Mouse (Mus musculus): ENCODE data around the gene Asmt. TPM values are rescaled to one million over a fixed set of nuclear protein-coding genes. Genes with fewer than 3 reads are reported as not detected.

Asmt gene
- total RNA-seq (2014; rRNA removed) (not detected in 2 replicates), polyA plus RNA-seq (2015; fragmentation: Nextera tagmentation; extraction: Ambion mirVana) (not detected in 2 replicates)

DNA sequence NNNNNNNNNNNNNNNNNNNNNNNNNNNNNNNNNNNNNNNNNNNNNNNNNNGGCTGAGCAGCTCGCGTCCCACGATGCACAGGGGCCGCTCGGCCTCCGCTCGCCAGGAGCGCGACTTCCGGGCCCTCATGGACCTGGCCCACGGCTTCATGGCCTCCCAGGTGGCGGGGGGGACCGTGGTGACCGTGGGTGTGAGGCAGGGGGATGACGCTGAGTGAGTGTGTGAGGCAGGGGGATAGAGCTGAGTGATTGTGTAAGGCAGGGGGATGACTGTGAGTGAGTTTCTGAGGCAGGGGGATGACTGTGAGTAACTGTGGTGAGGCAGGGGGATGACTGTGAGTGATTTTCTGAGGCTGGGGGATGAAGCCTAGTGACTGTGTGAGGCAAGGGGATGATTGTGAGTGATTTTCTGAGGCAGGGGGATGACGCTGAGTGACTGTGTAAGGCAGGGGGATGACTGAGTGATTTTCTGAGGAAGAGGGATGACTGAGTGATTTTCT is at the start of gene Asmt:
Gene Asmt (plus strand): TSS at position 51 of the 499 bp plus-strand sequence.
- no peak within 1 kb of the TSS for H3K9ac ChIP-seq (replicated peaks; ENCODE audit: low read length)
- no peaks in the 10 kb centered on the region for H3K4me1 ChIP-seq (ENCODE audit: insufficient read depth, low read length)
- H3K27me3 ChIP-seq (ENCODE audit: insufficient read depth, low read length): no peaks in the 10 kb centered on the region
- 95% methylated on average over 12 of the region's 16 CpGs for WGBS
- peak; percentile 3 for DNase-seq (ENCODE audit: low spot score)
- H3K4me3 ChIP-seq (ENCODE audit: low read length): no peak within 1 kb of the TSS
- H3K9me3 ChIP-seq (ENCODE audit: low read length): peaks cover 17% of the 10 kb centered on the region
- no peak within 1 kb of the TSS for H3K4me2 ChIP-seq (ENCODE audit: low read depth, low read length)
- no peak for TF ChIP-seq CTCF (IDR thresholded peaks at IDR 0.05; ENCODE audit: low read depth)
- H3K36me3 ChIP-seq (ENCODE audit: insufficient read depth, low read length): no peaks in the 10 kb centered on the region
- peak; percentile 57 for ATAC-seq
- no peak within 1 kb of the TSS for H3K27ac ChIP-seq

DNA sequence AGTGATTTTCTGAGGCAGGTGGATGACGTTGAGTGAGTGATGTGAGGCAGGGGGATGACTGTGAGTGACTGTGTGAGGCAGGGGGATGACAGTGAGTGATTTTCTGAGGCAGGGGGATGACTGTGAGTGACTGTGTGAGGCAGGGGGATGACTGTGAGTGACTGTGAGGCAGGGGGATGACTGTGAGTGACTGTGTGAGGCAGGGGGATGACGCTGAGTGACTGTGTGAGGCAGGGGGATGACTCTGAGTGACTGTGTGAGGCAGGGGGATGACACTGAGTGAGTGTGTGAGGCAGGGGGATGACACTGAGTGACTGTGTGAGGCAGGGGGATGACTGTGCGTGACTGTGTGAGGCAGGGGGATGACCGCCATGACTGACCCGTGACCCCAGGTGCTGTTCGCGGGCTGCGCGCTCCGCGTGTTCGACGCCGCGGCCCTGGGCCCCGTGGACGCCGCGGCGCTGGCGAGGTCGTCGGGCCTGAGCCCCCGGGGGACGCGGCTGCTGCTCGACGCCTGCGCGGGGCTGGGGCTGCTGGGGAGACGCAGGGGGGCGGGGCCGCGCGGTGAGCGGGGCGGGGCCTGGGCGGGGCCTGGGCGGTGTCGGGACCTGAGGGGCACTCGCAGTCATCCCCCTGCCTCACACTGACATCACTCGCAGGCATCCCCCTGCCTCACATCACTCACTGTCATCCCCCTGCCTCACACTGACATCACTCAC is 948 bp downstream of the Asmt start:
- ATAC-seq (peak; percentile 77), DNase-seq (ENCODE audit: low spot score) (peak; percentile 9)
- Histone ChIP-seq H3K9me3 (ENCODE audit: low read length) (peaks cover 17% of the 10 kb centered on the region), H3K27me3 (ENCODE audit: insufficient read depth, low read length) (no peaks in the 10 kb centered on the region), H3K36me3 (ENCODE audit: insufficient read depth, low read length) (no peaks in the 10 kb centered on the region), H3K27ac (no peak overlapping the region), H3K4me2 (ENCODE audit: low read depth, low read length) (no peak overlapping the region), H3K9ac (replicated peaks; ENCODE audit: low read length) (no peak overlapping the region), H3K4me1 (ENCODE audit: insufficient read depth, low read length) (no peaks in the 10 kb centered on the region), H3K4me3 (ENCODE audit: low read length) (no peak overlapping the region)
- 74% methylated on average over 39 of the region's 42 CpGs for WGBS
- no peak for TF ChIP-seq CTCF (IDR thresholded peaks at IDR 0.05; ENCODE audit: low read depth)

DNA sequence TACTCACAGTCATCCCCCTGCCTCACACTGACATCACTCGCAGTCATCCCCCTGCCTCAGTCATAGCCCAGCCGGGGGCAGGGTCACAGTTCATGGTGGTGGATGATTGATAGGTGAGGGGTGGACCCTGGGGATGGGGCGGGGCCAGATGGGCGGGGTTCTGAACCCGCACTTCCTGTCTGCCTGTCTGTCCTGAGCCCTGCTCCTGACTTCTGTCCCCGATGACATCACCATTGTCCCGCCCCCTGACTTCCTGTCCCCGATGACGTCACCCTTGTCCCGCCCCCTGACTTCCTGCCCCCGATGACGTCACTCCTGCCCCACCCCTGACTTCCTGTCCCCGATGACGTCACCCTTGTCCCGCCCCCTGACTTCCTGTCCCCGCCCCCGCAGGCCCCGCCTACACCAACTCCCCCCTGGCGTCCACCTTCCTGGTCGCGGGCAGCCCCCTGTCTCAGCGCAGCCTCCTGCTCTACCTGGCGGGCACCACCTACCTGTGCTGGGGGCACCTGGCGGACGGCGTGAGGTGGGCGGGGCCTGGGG is 1.9 kb downstream of the Asmt start:
- Histone ChIP-seq H3K36me3 (ENCODE audit: insufficient read depth, low read length) (no peaks in the 10 kb centered on the region), H3K9me3 (ENCODE audit: low read length) (peaks cover 17% of the 10 kb centered on the region), H3K27ac (no peak overlapping the region), H3K4me1 (ENCODE audit: insufficient read depth, low read length) (no peaks in the 10 kb centered on the region), H3K27me3 (ENCODE audit: insufficient read depth, low read length) (no peaks in the 10 kb centered on the region), H3K4me3 (ENCODE audit: low read length) (no peak overlapping the region), H3K9ac (replicated peaks; ENCODE audit: low read length) (no peak overlapping the region), H3K4me2 (ENCODE audit: low read depth, low read length) (no peak overlapping the region)
- WGBS: 89% methylated on average over 27 of the region's 27 CpGs
- ATAC-seq (peak; percentile 68), DNase-seq (ENCODE audit: low spot score) (peak; percentile 11)
- TF ChIP-seq CTCF (IDR thresholded peaks at IDR 0.05; ENCODE audit: low read depth): no peak

DNA sequence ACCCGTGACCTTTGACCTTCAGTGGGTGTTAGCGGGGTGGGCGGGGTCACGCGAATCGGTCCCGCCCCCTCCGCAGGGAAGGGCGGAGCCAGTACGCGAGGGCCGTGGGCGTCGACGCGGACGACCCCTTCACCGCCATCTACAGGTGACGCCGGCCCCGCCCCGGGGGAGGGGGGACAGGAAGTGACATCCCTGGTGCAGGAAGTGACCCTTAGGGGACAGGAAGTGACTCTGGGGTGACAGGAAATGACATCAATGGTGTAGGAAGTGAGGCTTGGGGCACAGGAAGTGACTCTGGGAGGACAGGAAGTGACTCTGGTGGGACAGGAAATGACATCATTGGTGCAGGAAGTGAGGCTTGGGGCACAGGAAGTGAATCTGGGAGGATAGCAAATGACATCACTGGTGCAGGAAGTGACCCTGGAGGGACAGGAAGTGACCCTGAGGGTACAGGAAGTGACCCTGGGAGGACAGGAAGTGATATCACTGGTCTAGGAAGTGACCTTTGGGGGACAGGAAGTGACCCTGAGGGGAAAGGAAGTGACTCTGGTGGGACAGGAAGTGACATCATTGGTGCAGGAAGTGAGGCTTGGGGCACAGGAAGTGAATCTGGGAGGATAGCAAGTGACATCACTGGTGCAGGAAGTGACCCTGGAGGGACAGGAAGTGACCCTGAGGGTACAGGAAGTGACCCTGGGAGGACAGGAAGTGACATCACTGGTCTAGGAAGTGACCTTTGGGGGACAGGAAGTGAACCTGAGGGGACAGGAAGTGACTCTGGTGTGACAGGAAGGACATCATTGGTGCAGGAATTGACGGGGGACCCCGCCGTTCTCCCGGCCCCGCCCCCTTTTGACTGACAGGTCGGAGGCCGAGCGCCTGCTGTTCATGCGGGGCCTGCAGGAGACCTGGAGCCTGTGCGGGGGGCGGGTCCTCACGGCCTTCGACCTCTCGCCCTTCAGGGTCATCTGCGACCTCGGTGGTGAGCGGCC is 2.7 kb downstream of the Asmt start:
- H3K9me3 ChIP-seq (ENCODE audit: low read length): peaks cover 17% of the 10 kb centered on the region
- ATAC-seq (peak; percentile 46), DNase-seq (ENCODE audit: low spot score) (peak; percentile 53)
- H3K4me2 ChIP-seq (ENCODE audit: low read depth, low read length): no peak overlapping the region
- H3K27me3 ChIP-seq (ENCODE audit: insufficient read depth, low read length): no peaks in the 10 kb centered on the region
- no peak overlapping the region for H3K27ac ChIP-seq
- H3K36me3 ChIP-seq (ENCODE audit: insufficient read depth, low read length): no peaks in the 10 kb centered on the region
- no peak for TF ChIP-seq CTCF (IDR thresholded peaks at IDR 0.05; ENCODE audit: low read depth)
- H3K4me1 ChIP-seq (ENCODE audit: insufficient read depth, low read length): no peaks in the 10 kb centered on the region
- 86% methylated on average over 39 of the region's 39 CpGs for WGBS
- no peak overlapping the region for H3K9ac ChIP-seq (replicated peaks; ENCODE audit: low read length)
- no peak overlapping the region for H3K4me3 ChIP-seq (ENCODE audit: low read length)

GRCm38 (mm10) chrX:170675923-170676605 is 3.6 kb downstream of the Asmt start:
- DNase-seq (ENCODE audit: low spot score) (peak; percentile 1), ATAC-seq (peak; percentile 43)
- TF ChIP-seq CTCF (IDR thresholded peaks at IDR 0.05; ENCODE audit: low read depth): no peak
- H3K4me3 ChIP-seq (ENCODE audit: low read length): no peak overlapping the region
- 95% methylated on average over 37 of the region's 39 CpGs for WGBS
- no peaks in the 10 kb centered on the region for H3K36me3 ChIP-seq (ENCODE audit: insufficient read depth, low read length)
- H3K27me3 ChIP-seq (ENCODE audit: insufficient read depth, low read length): no peaks in the 10 kb centered on the region
- no peaks in the 10 kb centered on the region for H3K4me1 ChIP-seq (ENCODE audit: insufficient read depth, low read length)
- peaks cover 17% of the 10 kb centered on the region for H3K9me3 ChIP-seq (ENCODE audit: low read length)
- no peak overlapping the region for H3K4me2 ChIP-seq (ENCODE audit: low read depth, low read length)
- H3K27ac ChIP-seq: no peak overlapping the region
- H3K9ac ChIP-seq (replicated peaks; ENCODE audit: low read length): no peak overlapping the region
